Mouse (Mus musculus): Measurements from ENCODE around the gene Mast4. TPM values are rescaled to one million over a fixed set of nuclear protein-coding genes. Genes with fewer than 3 reads are reported as not detected.

Mast4 gene
- polyA plus RNA-seq, 1 experiment from 2014 or later, result 41.8 TPM

DNA sequence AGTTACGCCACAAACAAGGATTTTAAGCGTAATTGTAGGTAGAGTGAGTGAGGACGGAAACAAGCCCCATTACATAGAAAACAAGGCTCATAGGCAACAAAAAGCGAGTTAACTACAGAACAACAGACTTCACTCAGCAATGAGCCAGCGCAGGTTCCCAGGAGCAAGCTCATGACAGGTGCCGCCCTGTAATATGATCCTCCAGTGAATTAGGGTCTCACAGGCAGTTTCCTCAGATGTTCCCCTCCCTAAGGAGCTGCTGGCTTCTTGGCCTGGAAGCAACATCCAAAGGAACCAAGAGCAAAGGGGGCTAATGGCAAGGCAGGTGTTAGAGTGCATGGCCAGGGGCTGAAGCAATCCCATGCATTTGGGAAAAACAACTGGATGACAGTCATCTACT, 31.8 kb downstream of the Mast4 start:
- Histone ChIP-seq H3K9ac (replicated peaks; ENCODE audit: low read length) (no peak overlapping the region), H3K4me1 (ENCODE audit: control insufficient read depth, insufficient read depth, low read length) (no peaks in the 10 kb centered on the region), H3K4me2 (ENCODE audit: low read length) (no peak overlapping the region), H3K4me3 (replicated peaks; ENCODE audit: low read depth, low read length) (no peak overlapping the region), H3K36me3 (ENCODE audit: control insufficient read depth, insufficient read depth, low read length) (no peaks in the 10 kb centered on the region), H3K9me3 (ENCODE audit: control insufficient read depth, low read length) (no peaks in the 10 kb centered on the region), H3K27ac (replicated peaks; ENCODE audit: low read depth, low read length) (no peak overlapping the region), H3K27me3 (ENCODE audit: control insufficient read depth, insufficient read depth, low read length) (no peaks in the 10 kb centered on the region)
- 63% methylated on average over 6 of the region's 6 CpGs for WGBS
- ATAC-seq (ENCODE audit: low FRiP score, low TSS enrichment) (no peak), DNase-seq (no peak)

DNA sequence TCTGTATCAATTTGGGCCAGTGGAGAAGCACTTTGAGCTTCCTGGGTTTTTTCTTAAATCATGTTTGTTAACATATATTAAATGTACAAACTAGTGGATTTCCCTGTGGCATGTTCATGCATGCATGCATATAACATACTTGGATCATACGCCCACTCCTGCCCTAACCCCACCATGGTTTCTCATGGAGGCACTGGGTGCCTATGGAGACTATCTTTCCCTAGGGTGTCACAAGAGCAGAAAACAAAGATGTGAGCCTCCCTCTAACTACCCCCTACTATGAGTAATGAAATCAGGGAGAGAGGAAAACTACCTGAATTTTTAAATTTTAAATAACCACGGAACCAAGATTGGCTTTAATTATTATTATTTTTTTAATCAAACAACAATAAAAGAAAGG, 32.2 kb downstream of the Mast4 start:
- H3K27me3 ChIP-seq (ENCODE audit: control insufficient read depth, insufficient read depth, low read length), result no peaks in the 10 kb centered on the region
- no peak overlapping the region for H3K9ac ChIP-seq (replicated peaks; ENCODE audit: low read length)
- H3K4me1 ChIP-seq (ENCODE audit: control insufficient read depth, insufficient read depth, low read length), result no peaks in the 10 kb centered on the region
- DNase-seq, result no peak
- no peak overlapping the region for H3K4me2 ChIP-seq (ENCODE audit: low read length)
- H3K4me3 ChIP-seq (replicated peaks; ENCODE audit: low read depth, low read length), result no peak overlapping the region
- H3K9me3 ChIP-seq (ENCODE audit: control insufficient read depth, low read length), result no peaks in the 10 kb centered on the region
- H3K27ac ChIP-seq (replicated peaks; ENCODE audit: low read depth, low read length), result no peak overlapping the region
- H3K36me3 ChIP-seq (ENCODE audit: control insufficient read depth, insufficient read depth, low read length), result no peaks in the 10 kb centered on the region
- no peak for ATAC-seq (ENCODE audit: low FRiP score, low TSS enrichment)
- WGBS, result 93% methylated on average over 2 of the region's 2 CpGs

GRCm38 (mm10) chr13:103294424-103294823, 39.9 kb downstream of the Mast4 start:
- H3K27me3 ChIP-seq (ENCODE audit: control insufficient read depth, insufficient read depth, low read length), result no peaks in the 10 kb centered on the region
- no peaks in the 10 kb centered on the region for H3K36me3 ChIP-seq (ENCODE audit: control insufficient read depth, insufficient read depth, low read length)
- no peak overlapping the region for H3K4me3 ChIP-seq (replicated peaks; ENCODE audit: low read depth, low read length)
- no peak overlapping the region for H3K27ac ChIP-seq (replicated peaks; ENCODE audit: low read depth, low read length)
- no peak overlapping the region for H3K4me2 ChIP-seq (ENCODE audit: low read length)
- WGBS, result 89% methylated on average over 13 of the region's 13 CpGs
- H3K4me1 ChIP-seq (ENCODE audit: control insufficient read depth, insufficient read depth, low read length), result no peaks in the 10 kb centered on the region
- no peak for DNase-seq
- H3K9me3 ChIP-seq (ENCODE audit: control insufficient read depth, low read length), result no peaks in the 10 kb centered on the region
- no peak for ATAC-seq (ENCODE audit: low FRiP score, low TSS enrichment)
- no peak overlapping the region for H3K9ac ChIP-seq (replicated peaks; ENCODE audit: low read length)

- no peaks in the 10 kb centered on the region for H3K36me3 ChIP-seq (ENCODE audit: control insufficient read depth, insufficient read depth, low read length)
- 86% methylated on average over 1 of the region's 1 CpGs for WGBS
- no peaks in the 10 kb centered on the region for H3K4me1 ChIP-seq (ENCODE audit: control insufficient read depth, insufficient read depth, low read length)
- H3K4me2 ChIP-seq (ENCODE audit: low read length), result no peak overlapping the region
- no peak overlapping the region for H3K9ac ChIP-seq (replicated peaks; ENCODE audit: low read length)
- no peak overlapping the region for H3K27ac ChIP-seq (replicated peaks; ENCODE audit: low read depth, low read length)
- no peak for ATAC-seq (ENCODE audit: low FRiP score, low TSS enrichment)
- no peaks in the 10 kb centered on the region for H3K27me3 ChIP-seq (ENCODE audit: control insufficient read depth, insufficient read depth, low read length)
- no peaks in the 10 kb centered on the region for H3K9me3 ChIP-seq (ENCODE audit: control insufficient read depth, low read length)
- H3K4me3 ChIP-seq (replicated peaks; ENCODE audit: low read depth, low read length), result no peak overlapping the region
- no peak for DNase-seq
These were observed 41.2 kb downstream of the Mast4 start for GRCm38 (mm10) chr13:103293121-103293520.

GRCm38 (mm10) chr13:103291098-103291497, 43.2 kb downstream of the Mast4 start:
- no peak overlapping the region for H3K4me2 ChIP-seq (ENCODE audit: low read length)
- H3K27me3 ChIP-seq (ENCODE audit: control insufficient read depth, insufficient read depth, low read length), result no peaks in the 10 kb centered on the region
- no peak overlapping the region for H3K4me3 ChIP-seq (replicated peaks; ENCODE audit: low read depth, low read length)
- H3K36me3 ChIP-seq (ENCODE audit: control insufficient read depth, insufficient read depth, low read length), result no peaks in the 10 kb centered on the region
- ATAC-seq (ENCODE audit: low FRiP score, low TSS enrichment) (no peak), DNase-seq (no peak)
- H3K4me1 ChIP-seq (ENCODE audit: control insufficient read depth, insufficient read depth, low read length), result no peaks in the 10 kb centered on the region
- H3K9ac ChIP-seq (replicated peaks; ENCODE audit: low read length), result no peak overlapping the region
- 90% methylated on average over 4 of the region's 4 CpGs for WGBS
- H3K9me3 ChIP-seq (ENCODE audit: control insufficient read depth, low read length), result no peaks in the 10 kb centered on the region
- no peak overlapping the region for H3K27ac ChIP-seq (replicated peaks; ENCODE audit: low read depth, low read length)

- Histone ChIP-seq H3K4me1 (ENCODE audit: control insufficient read depth, insufficient read depth, low read length) (no peaks in the 10 kb centered on the region), H3K4me3 (replicated peaks; ENCODE audit: low read depth, low read length) (no peak overlapping the region), H3K27ac (replicated peaks; ENCODE audit: low read depth, low read length) (no peak overlapping the region), H3K27me3 (ENCODE audit: control insufficient read depth, insufficient read depth, low read length) (no peaks in the 10 kb centered on the region), H3K4me2 (ENCODE audit: low read length) (no peak overlapping the region), H3K36me3 (ENCODE audit: control insufficient read depth, insufficient read depth, low read length) (no peaks in the 10 kb centered on the region), H3K9me3 (ENCODE audit: control insufficient read depth, low read length) (no peaks in the 10 kb centered on the region), H3K9ac (replicated peaks; ENCODE audit: low read length) (no peak overlapping the region)
- ATAC-seq (ENCODE audit: low FRiP score, low TSS enrichment) (no peak), DNase-seq (no peak)
- 82% methylated on average over 5 of the region's 5 CpGs for WGBS
These were observed 48.5 kb downstream of the Mast4 start for GRCm38 (mm10) chr13:103285821-103286220.

DNA sequence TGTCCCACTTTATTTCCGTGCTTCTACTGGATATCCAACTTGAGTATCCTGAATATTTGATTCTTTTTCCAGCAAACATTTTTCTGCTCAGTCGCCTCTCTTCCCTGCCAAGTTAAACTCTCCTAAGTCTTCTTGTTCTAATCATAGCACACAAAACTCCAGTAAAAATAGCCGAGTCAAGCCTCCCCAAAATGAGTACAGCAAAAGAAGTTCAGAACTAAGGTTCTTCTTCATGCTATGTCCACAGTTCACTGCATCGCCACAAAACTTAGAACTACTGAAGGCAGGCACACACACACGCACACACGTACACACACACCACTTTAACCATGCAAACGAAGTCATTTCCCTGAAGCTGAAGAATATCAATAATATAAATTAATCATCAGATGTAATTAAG, 49.3 kb downstream of the Mast4 start:
- Histone ChIP-seq H3K4me2 (ENCODE audit: low read length) (no peak overlapping the region), H3K9ac (replicated peaks; ENCODE audit: low read length) (no peak overlapping the region), H3K36me3 (ENCODE audit: control insufficient read depth, insufficient read depth, low read length) (no peaks in the 10 kb centered on the region), H3K4me1 (ENCODE audit: control insufficient read depth, insufficient read depth, low read length) (no peaks in the 10 kb centered on the region), H3K27ac (replicated peaks; ENCODE audit: low read depth, low read length) (no peak overlapping the region), H3K9me3 (ENCODE audit: control insufficient read depth, low read length) (no peaks in the 10 kb centered on the region), H3K27me3 (ENCODE audit: control insufficient read depth, insufficient read depth, low read length) (no peaks in the 10 kb centered on the region), H3K4me3 (replicated peaks; ENCODE audit: low read depth, low read length) (no peak overlapping the region)
- WGBS, result 93% methylated on average over 7 of the region's 7 CpGs
- DNase-seq (no peak), ATAC-seq (ENCODE audit: low FRiP score, low TSS enrichment) (no peak)

DNA sequence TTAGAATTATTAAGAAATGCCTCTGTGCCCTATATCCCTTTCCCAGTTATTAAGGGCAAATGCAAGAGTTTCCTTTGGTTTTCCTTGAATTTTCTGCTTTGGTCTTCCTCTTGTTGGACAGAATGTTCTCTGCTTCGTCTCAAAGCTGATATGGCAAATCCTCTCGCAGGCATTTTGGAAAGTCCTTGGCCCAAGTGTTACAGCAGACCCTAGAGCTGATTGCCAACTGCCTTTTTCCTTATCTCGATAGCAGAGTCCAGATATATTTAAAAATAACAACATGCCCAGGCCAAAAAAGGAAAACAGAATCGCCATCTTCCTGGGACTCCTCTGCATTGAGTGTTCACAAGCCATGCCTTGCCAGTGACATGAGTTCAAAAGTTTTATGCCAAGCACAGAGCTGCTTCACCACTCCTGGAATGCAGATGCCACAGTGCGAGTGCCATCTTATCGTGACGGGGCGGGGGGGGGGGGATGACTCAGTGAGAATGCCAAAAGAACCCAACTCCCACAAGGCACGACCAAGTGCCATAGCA, 63.4 kb downstream of the Mast4 start:
- H3K27ac ChIP-seq (replicated peaks; ENCODE audit: low read depth, low read length), result no peak overlapping the region
- H3K36me3 ChIP-seq (ENCODE audit: control insufficient read depth, insufficient read depth, low read length), result no peaks in the 10 kb centered on the region
- no peaks in the 10 kb centered on the region for H3K27me3 ChIP-seq (ENCODE audit: control insufficient read depth, insufficient read depth, low read length)
- WGBS, result 89% methylated on average over 9 of the region's 9 CpGs
- DNase-seq (no peak), ATAC-seq (ENCODE audit: low FRiP score, low TSS enrichment) (no peak)
- no peak overlapping the region for H3K4me2 ChIP-seq (ENCODE audit: low read length)
- no peaks in the 10 kb centered on the region for H3K9me3 ChIP-seq (ENCODE audit: control insufficient read depth, low read length)
- H3K9ac ChIP-seq (replicated peaks; ENCODE audit: low read length), result no peak overlapping the region
- H3K4me3 ChIP-seq (replicated peaks; ENCODE audit: low read depth, low read length), result no peak overlapping the region
- H3K4me1 ChIP-seq (ENCODE audit: control insufficient read depth, insufficient read depth, low read length), result no peaks in the 10 kb centered on the region; the same call in 1 of the 2 replicates

- Histone ChIP-seq H3K27ac (replicated peaks; ENCODE audit: low read depth, low read length) (no peak overlapping the region), H3K27me3 (ENCODE audit: control insufficient read depth, insufficient read depth, low read length) (no peaks in the 10 kb centered on the region), H3K4me1 (ENCODE audit: control insufficient read depth, insufficient read depth, low read length) (no peaks in the 10 kb centered on the region), H3K4me3 (replicated peaks; ENCODE audit: low read depth, low read length) (no peak overlapping the region), H3K9ac (replicated peaks; ENCODE audit: low read length) (no peak overlapping the region), H3K9me3 (ENCODE audit: control insufficient read depth, low read length) (no peaks in the 10 kb centered on the region), H3K4me2 (ENCODE audit: low read length) (no peak overlapping the region), H3K36me3 (ENCODE audit: control insufficient read depth, insufficient read depth, low read length) (no peaks in the 10 kb centered on the region)
- ATAC-seq (ENCODE audit: low FRiP score, low TSS enrichment), result no peak
- WGBS, result 89% methylated on average over 3 of the region's 3 CpGs
- no peak for DNase-seq
These were observed 71.6 kb downstream of the Mast4 start for GRCm38 (mm10) chr13:103262707-103263106.

All from midbrain, embryonic 14.5 days (tissue).